Mouse (Mus musculus): ENCODE measurements around the gene Trp53bp2. TPM values are rescaled to one million over a fixed set of nuclear protein-coding genes. Genes with fewer than 3 reads are reported as not detected.

Gene Trp53bp2
- polyA plus RNA-seq, 1 experiment from 2014 or later: 24.2 TPM

DNA sequence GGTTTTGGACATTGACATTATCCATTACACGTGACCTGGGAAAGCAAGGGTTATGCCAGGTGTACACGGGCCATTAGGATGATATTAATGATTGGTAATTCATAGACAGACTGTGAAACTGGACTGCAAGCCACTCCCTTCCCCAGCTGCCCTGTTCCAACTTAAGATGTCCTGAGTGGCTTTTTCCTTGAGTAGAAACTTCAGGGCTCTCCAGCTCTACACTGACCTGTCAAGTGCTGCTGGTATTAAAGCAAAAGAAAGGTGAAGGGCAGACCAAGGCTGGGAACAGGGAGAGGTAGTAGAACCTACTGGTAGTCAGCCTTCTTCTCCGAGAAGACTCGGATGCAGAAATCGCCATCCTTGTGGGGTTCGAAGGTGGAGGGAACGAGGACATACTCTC, 72.2 kb downstream of the Trp53bp2 start:
- H3K36me3 ChIP-seq: peaks cover 98% of the 10 kb centered on the region
- no peak for DNase-seq (ENCODE audit: low spot score)

DNA sequence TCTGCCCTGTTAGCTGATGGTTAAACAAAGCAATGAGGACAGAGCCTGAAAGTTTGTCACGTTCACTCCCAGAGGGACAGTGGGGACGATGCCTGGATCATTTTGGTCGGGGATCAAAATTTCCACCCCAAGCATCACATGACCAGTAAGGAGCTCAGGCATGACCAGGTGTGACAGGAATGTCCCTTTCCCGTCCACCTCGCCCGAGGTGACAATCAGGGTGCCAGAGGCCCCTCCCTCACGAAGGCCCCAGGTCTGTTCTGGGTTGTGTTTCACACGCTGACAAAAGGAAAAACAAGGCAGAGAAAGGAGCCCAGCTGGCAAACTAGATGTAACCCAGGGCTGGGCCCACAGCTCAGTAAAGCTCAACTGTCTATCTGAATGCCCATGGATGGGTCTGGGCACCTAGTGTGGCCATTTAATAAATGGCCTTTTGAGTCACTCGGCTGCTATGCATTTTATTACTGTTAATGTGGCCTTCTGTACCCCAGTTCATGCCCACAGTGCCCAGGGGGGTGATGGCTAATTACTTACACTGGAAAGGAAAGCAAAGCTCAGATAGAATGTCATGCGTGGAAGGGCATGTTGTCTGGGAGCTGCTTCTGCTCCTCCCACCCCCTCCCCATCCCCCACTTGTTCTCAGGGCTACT, 72.8 kb downstream of the Trp53bp2 start:
- 85% methylated on average over 10 of the region's 10 CpGs for WGBS
- Histone ChIP-seq H3K36me3 (peaks cover 99% of the 10 kb centered on the region), H3K9me3 (no peaks in the 10 kb centered on the region), H3K27me3 (ENCODE audit: insufficient read depth, poor library complexity, severe bottlenecking) (no peaks in the 10 kb centered on the region), H3K4me1 (replicated peaks) (no peaks in the 10 kb centered on the region; the same call in 1 of the 2 replicates), H3K4me3 (no peak overlapping the region), H3K27ac (no peak overlapping the region)
- DNase-seq (ENCODE audit: low spot score): no peak

More for the DNA sequence above, 72.2 kb downstream of the Trp53bp2 start:
- WGBS: 93% methylated on average over 7 of the region's 7 CpGs
- Histone ChIP-seq H3K27me3 (ENCODE audit: insufficient read depth, poor library complexity, severe bottlenecking) (no peaks in the 10 kb centered on the region), H3K9me3 (no peaks in the 10 kb centered on the region), H3K4me1 (replicated peaks) (no peaks in the 10 kb centered on the region; the same call in 1 of the 2 replicates), H3K27ac (no peak overlapping the region), H3K4me3 (no peak overlapping the region)

DNA sequence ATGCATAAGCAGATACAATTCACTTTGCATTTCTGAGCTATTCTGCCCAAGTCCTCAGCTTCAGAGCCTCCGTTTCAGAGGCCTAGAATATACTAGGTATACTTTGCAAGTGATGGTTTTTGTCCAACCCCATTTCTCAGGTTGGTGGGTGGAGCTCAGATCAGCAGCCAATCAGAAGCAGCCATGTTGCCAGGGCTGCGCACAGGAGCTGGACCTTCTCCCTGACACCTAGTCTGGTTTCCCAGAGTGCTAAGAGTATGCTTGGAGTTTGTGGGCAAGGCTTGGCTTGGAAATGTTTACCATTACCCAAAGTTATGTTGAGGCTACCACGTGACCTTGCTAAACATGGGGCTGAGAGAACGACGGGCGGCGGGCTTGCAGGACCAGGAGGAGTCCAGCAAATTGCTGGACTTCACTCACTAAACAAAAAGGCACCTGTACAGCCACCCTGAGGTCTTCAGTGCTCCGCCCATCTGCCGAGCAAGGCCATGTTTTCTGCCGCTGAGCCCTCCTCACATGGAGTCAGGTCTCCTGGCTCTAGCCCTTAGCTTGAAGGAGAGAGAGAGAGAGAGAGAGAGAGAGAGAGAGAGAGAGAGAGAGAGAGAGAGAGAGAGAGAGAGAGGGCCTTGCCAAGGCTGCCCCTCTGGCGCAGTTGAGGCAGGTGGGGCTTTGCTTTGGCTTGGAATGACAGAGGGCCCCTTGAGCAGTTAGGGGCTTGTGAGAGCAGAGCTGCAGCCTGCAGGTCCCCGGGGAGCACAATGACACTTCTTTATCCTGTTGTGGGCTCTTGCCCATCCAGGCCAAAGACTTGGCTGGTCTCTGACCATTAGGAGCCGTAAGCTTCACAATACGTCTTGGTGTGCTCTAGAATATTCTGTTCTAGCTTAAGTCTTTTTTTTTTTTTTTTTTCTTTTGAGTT, 74.3 kb downstream of the Trp53bp2 start:
- no peaks in the 10 kb centered on the region; the same call in 1 of the 2 replicates for H3K4me1 ChIP-seq (replicated peaks)
- H3K9me3 ChIP-seq: no peaks in the 10 kb centered on the region
- no peaks in the 10 kb centered on the region for H3K27me3 ChIP-seq (ENCODE audit: insufficient read depth, poor library complexity, severe bottlenecking)
- 87% methylated on average over 14 of the region's 14 CpGs for WGBS
- no peak overlapping the region for H3K27ac ChIP-seq
- DNase-seq (ENCODE audit: low spot score): no peak
- H3K4me3 ChIP-seq: no peak overlapping the region
- H3K36me3 ChIP-seq: peaks cover 99% of the 10 kb centered on the region

DNA sequence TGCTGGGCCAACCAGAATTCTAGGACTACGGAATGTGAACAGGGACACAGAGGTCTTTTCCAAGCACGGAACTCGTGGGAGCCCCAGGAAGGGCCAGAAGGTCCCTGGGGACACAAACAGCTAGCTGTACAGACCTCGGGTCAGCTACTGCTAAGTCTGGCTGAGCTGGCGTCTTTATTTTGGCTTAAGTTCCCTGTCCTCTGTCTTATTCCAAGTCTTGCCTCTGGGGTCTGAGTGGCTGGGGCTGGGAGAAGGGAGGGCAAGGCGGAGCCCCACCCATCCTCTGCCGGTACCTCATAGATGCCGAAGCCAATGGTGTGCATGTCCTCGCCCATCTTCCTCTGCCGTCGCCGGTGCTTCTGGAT, 74.9 kb downstream of the Trp53bp2 start:
- 89% methylated on average over 12 of the region's 12 CpGs for WGBS
- no peak for DNase-seq (ENCODE audit: low spot score)
- no peaks in the 10 kb centered on the region; the same call in 1 of the 2 replicates for H3K4me1 ChIP-seq (replicated peaks)
- H3K27me3 ChIP-seq (ENCODE audit: insufficient read depth, poor library complexity, severe bottlenecking): no peaks in the 10 kb centered on the region
- H3K36me3 ChIP-seq: peaks cover 99% of the 10 kb centered on the region
- H3K4me3 ChIP-seq: no peak overlapping the region
- H3K27ac ChIP-seq: no peak overlapping the region
- H3K9me3 ChIP-seq: no peaks in the 10 kb centered on the region

DNA sequence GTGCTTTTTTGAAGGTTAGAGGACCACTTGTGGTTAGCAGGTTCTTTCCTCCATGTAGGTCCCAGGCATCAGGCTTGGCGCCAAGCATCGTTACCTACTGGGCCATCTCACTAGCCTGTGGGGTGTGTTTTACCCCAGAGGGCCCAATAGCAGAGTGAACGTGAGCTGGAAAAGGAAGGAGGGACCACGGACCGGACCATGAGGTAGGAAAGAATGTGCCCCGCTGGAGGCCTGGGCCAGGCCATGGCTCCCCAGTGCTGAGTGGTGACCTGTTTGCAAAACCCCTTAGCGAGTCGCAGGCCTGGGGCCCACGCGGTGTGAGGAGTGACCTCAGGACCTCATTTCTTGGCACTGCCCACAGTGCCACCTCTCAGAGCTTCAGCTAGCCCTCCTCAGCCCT, 79.5 kb downstream of the Trp53bp2 start:
- no peaks in the 10 kb centered on the region for H3K9me3 ChIP-seq
- H3K27ac ChIP-seq: no peak overlapping the region
- H3K36me3 ChIP-seq: peaks cover 79% of the 10 kb centered on the region
- no peak for DNase-seq (ENCODE audit: low spot score)
- no peaks in the 10 kb centered on the region for H3K27me3 ChIP-seq (ENCODE audit: insufficient read depth, poor library complexity, severe bottlenecking)
- no peak overlapping the region for H3K4me3 ChIP-seq
- H3K4me1 ChIP-seq (replicated peaks): peaks cover 14% of the 10 kb centered on the region
- WGBS: 93% methylated on average over 10 of the region's 10 CpGs

DNA sequence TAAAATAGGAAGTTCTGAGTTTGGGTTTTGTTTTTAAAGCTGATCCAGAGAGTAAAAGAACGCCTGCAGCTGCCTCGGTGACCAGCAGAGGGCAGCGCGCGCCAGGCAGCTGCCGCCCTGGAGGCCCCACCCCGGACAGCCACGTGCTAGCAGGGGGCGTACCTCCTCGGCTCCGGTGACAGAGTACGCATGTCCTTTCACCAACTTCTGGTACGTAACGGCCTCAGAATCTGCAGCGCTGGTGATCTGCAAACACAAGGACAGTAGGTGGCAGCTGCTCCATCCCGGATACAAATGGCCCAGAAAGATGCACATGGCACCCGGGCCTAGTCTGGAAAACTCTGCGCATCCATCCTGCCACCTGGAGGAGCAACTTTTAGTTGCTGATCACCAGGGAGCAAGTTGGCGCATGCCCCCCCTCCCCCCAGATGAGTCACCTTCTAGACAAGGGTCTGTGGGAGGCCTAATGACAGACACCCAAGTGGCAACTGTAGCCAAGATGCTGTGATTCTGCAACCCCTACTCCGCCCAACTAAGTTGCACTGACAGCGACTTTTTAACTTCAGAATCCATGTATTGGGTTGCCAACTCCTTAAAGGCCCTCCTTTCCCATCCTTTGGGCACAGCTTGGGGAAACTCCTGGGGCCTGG, 81.0 kb downstream of the Trp53bp2 start:
- 10% methylated on average over 21 of the region's 21 CpGs for WGBS
- H3K36me3 ChIP-seq: peaks cover 65% of the 10 kb centered on the region
- DNase-seq (ENCODE audit: low spot score): peak; percentile 88
- H3K4me1 ChIP-seq (replicated peaks): peaks cover 24% of the 10 kb centered on the region
- H3K27me3 ChIP-seq (ENCODE audit: insufficient read depth, poor library complexity, severe bottlenecking): no peaks in the 10 kb centered on the region
- H3K27ac ChIP-seq: peak overlapping the region; percentile 54; the same call in 1 of the 2 replicates
- H3K9me3 ChIP-seq: no peaks in the 10 kb centered on the region
- H3K4me3 ChIP-seq: peak overlapping the region; percentile 38

DNA sequence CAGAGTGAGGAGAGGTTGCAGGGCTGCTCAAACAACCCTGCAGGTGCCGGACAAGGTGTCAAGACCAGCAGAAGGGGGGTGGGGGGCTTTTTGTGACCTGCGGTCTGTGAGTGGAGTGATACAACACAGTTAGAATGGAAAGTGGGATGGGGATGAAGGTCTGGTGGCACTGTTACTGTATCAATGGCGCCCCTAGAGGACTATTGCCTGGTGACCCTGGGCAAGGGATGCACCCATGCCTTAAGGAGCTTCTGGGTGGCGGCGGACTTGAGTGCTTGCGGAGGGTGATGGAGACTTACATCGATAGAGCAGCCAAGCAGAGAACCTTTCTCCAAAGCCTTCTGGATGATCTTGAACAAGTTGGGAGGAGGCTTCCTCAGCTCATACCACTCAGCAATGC, 81.6 kb downstream of the Trp53bp2 start:
- H3K27ac ChIP-seq: no peak overlapping the region
- H3K4me1 ChIP-seq (replicated peaks): peaks cover 27% of the 10 kb centered on the region
- no peak overlapping the region for H3K4me3 ChIP-seq
- no peaks in the 10 kb centered on the region for H3K9me3 ChIP-seq
- WGBS: 77% methylated on average over 7 of the region's 7 CpGs
- H3K36me3 ChIP-seq: peaks cover 58% of the 10 kb centered on the region
- H3K27me3 ChIP-seq (ENCODE audit: insufficient read depth, poor library complexity, severe bottlenecking): no peaks in the 10 kb centered on the region
- DNase-seq (ENCODE audit: low spot score): no peak

DNA sequence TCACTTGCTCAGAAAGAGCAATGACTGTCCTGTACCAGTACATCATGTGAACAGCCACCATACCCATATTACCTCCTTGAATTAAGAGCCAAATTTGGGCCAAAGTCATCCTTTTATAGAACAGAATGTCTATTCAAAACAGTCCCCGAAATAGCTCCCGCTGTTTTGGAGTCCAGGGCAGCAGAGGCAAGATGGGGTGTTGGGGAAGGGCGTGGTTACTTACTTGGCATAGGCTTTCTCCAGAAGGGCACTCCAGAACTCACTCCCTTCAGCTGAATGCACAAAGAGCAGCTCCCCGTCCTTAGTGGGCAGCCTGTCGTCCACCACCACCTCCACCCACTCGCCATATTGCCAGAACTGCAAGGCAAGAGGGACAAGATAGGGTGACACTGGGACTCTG, 82.9 kb downstream of the Trp53bp2 start:
- no peak for DNase-seq (ENCODE audit: low spot score)
- 89% methylated on average over 6 of the region's 6 CpGs for WGBS
- Histone ChIP-seq H3K9me3 (no peaks in the 10 kb centered on the region), H3K4me1 (replicated peaks) (peaks cover 31% of the 10 kb centered on the region), H3K4me3 (no peak overlapping the region), H3K27me3 (ENCODE audit: insufficient read depth, poor library complexity, severe bottlenecking) (no peaks in the 10 kb centered on the region), H3K27ac (no peak overlapping the region), H3K36me3 (peaks cover 47% of the 10 kb centered on the region)

DNA sequence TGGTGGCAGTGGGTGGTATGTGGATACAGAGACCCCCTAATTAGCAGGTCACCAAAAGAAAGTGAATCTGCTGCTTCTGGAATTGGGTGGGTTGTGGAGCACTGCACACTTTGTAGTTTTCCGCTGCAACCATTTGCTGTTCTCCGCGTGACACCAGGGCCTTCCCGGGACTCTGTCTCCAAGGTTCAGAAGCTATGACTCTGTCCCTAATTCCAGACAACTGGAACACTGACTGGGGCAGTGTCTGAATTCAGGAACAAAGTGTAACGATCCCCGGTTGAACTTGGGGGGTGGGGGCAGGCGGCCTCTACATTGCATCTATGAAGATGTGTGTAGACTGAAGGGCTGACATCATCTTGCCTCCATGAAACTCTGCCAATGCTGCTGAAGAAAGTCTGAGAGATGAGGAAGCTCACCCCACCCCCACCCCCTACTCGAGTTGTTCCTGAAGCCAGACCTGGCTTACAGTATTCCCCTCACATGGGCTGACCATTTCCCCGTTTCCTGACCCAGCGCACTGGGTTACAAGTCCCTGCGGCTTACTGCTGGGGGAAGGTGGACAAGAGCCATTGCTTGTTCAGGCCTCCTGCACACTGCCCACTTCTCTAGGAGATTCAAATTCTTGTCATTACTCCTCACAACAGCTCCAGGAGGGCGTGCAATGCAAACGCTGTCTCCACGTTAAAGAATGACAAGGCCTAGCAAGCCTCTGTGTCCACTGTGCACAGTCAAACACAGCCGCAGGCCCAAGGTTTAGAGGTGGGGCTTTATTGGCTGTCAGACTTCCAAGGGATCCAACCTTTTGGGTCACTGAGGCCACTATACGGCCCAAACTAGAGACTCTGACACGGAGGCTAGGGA, 85.5 kb downstream of the Trp53bp2 start:
- Histone ChIP-seq H3K4me3 (no peak overlapping the region), H3K27ac (no peak overlapping the region), H3K27me3 (ENCODE audit: insufficient read depth, poor library complexity, severe bottlenecking) (no peaks in the 10 kb centered on the region), H3K9me3 (no peaks in the 10 kb centered on the region), H3K36me3 (peaks cover 21% of the 10 kb centered on the region), H3K4me1 (replicated peaks) (peaks cover 38% of the 10 kb centered on the region)
- WGBS: 72% methylated on average over 17 of the region's 17 CpGs
- no peak for DNase-seq (ENCODE audit: low spot score)

DNA sequence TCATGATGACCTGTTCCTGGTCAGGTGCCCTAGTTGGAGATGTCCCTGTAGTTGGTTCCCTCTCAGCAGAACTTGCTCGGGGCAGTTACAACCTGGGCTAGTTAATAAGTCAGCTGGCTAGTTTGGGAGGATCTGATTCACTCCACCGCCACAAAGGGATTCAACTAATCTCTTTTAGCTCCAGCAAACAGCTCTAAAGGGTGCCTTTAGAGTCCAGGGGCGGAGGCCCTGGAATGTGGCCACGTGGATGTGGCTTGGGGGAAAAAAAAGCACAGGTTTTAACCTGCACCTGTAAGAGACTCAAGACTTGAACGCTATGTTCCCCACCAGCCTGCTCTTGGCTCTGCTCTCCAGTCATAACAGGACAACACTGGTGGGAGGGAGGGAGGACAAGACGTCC, 87.7 kb downstream of the Trp53bp2 start:
- H3K4me1 ChIP-seq (replicated peaks): peaks cover 34% of the 10 kb centered on the region
- no peak overlapping the region for H3K4me3 ChIP-seq
- H3K27ac ChIP-seq: no peak overlapping the region
- H3K36me3 ChIP-seq: peaks cover 12% of the 10 kb centered on the region
- 64% methylated on average over 6 of the region's 6 CpGs for WGBS
- no peak for DNase-seq (ENCODE audit: low spot score)
- no peaks in the 10 kb centered on the region for H3K9me3 ChIP-seq
- no peaks in the 10 kb centered on the region for H3K27me3 ChIP-seq (ENCODE audit: insufficient read depth, poor library complexity, severe bottlenecking)

DNA sequence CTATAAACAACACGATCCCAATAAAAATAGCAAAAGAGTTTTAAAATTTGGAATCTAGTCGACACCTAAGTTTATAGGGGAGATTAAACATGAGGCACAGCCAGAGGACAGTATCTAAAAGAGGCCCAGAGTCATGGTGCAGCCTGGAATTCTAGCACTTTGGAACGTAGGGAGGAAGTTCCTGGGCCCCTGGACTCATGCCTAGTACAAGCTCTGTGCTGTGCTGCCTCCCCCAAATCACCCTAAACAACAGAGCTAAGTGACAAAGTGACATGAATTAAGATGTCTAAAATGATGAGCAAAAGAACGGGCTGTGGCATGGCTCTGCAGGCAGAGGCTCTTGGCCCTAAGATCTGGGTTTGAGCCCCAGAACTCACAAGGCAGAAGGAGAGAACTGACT, 88.8 kb downstream of the Trp53bp2 start:
- Histone ChIP-seq H3K4me1 (replicated peaks) (peaks cover 34% of the 10 kb centered on the region), H3K9me3 (no peaks in the 10 kb centered on the region), H3K4me3 (no peak overlapping the region), H3K36me3 (peaks cover 7% of the 10 kb centered on the region; the same call in 1 of the 2 replicates), H3K27ac (no peak overlapping the region), H3K27me3 (ENCODE audit: insufficient read depth, poor library complexity, severe bottlenecking) (no peaks in the 10 kb centered on the region)
- 66% methylated on average over 4 of the region's 4 CpGs for WGBS
- no peak for DNase-seq (ENCODE audit: low spot score)

DNA sequence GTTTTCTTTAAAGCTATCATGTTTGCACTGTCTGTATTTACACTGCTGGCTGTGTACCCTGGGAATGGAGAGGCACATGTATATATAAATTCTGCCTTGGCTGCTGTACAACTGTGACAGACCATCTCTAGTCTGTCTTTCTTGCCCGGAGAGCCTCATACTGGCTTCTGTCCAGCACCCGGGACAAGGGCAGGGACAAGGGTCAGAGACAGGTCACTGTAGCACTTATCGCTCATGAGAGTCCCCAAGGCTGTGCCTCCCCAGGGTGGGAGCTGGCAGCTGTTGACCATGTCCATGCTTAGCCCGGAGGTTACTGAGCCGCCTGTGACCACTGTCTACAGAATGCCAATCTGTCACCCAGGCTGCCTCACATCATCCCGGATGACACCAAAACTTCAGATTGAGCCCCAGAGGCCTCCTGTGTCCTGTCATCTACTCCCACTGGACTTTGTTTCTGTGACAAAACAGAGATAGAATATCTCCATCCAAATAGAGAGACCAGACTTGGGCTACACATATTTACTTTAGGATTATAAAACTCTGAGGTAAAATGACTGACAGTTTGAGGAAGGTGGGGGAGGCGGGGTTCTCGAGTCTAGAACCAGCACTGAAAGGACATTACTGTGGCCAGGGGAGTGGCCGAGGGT, 90.6 kb downstream of the Trp53bp2 start:
- H3K27ac ChIP-seq: no peak overlapping the region
- H3K4me3 ChIP-seq: no peak overlapping the region
- no peaks in the 10 kb centered on the region for H3K27me3 ChIP-seq (ENCODE audit: insufficient read depth, poor library complexity, severe bottlenecking)
- no peak for DNase-seq (ENCODE audit: low spot score)
- WGBS: 85% methylated on average over 9 of the region's 9 CpGs
- peaks cover 7% of the 10 kb centered on the region for H3K36me3 ChIP-seq
- peaks cover 37% of the 10 kb centered on the region for H3K4me1 ChIP-seq (replicated peaks)
- H3K9me3 ChIP-seq: no peaks in the 10 kb centered on the region
